Mouse (Mus musculus): ENCODE results near the gene Vmn2r92. TPM values are rescaled to one million over a fixed set of nuclear protein-coding genes. Genes with fewer than 3 reads are reported as not detected.
"Not testable (repeated sequence)": the region's sequence is repeated elsewhere in the genome, so short reads cannot be mapped to it uniquely, and the experiment has no call there.

Vmn2r92 gene
- not detected in 2 replicates for polyA plus RNA-seq (2012)

- not testable (repeated sequence) for TF ChIP-seq GATA1 (IDR thresholded peaks at IDR 0.05; ENCODE audit: low read length)
Observed at GRCm38 (mm10) chr17:18151587-18151986, at the start of gene Vmn2r92. TSS of gene Vmn2r92 (plus strand) at chr17:18151887.

- TF ChIP-seq GATA1 (IDR thresholded peaks at IDR 0.05; ENCODE audit: low read length), result no peak
Observed at GRCm38 (mm10) chr17:18189732-18190131, 38.0 kb downstream of the Vmn2r92 start.

- no peak for TF ChIP-seq GATA1 (IDR thresholded peaks at IDR 0.05; ENCODE audit: low read length)
Observed at GRCm38 (mm10) chr17:18221300-18221699, 69.6 kb downstream of the Vmn2r92 start.

GRCm38 (mm10) chr17:18231996-18232395 is 80.3 kb downstream of the Vmn2r92 start:
- TF ChIP-seq GATA1 (IDR thresholded peaks at IDR 0.05; ENCODE audit: low read length), result no peak

- TF ChIP-seq GATA1 (IDR thresholded peaks at IDR 0.05; ENCODE audit: low read length), result no peak
Observed at GRCm38 (mm10) chr17:18236931-18237330, 85.2 kb downstream of the Vmn2r92 start.

Other genes with a start within 250 kb of the Vmn2r92 start
- not detected in 2 replicates for gene Fpr-rs4, start 130.2 kb upstream of the Vmn2r92 start, polyA plus RNA-seq (2012)
- gene Vmn2r124, start 102.5 kb upstream of the Vmn2r92 start, polyA plus RNA-seq (2012), result not detected in 2 replicates
- not detected in 2 replicates for gene Vmn2r91, start 66.9 kb upstream of the Vmn2r92 start, polyA plus RNA-seq (2012)
- not detected in 2 replicates for gene Vmn2r94, start 125.9 kb downstream of the Vmn2r92 start, polyA plus RNA-seq (2012)
- gene Vmn2r93, start 146.2 kb downstream of the Vmn2r92 start, polyA plus RNA-seq (2012), result not detected in 2 replicates

Data from G1E-ER4 (cell line).